Mouse (Mus musculus): ENCODE measurements at regions not wholly inside any gene's neighbourhood (a gene's known extent, or its start where the extent isn't known, plus 50 kb on each side); places are given as distances from the start of the nearest gene placed in this dataset.

GRCm38 (mm10) chr11:19073265-19073664, 54.5 kb upstream of the Meis1 start:
- Histone ChIP-seq H3K4me3 (no peak overlapping the region), H3K4me1 (no peaks in the 10 kb centered on the region), H3K27me3 (replicated peaks) (no peaks in the 10 kb centered on the region), H3K36me3 (replicated peaks) (no peaks in the 10 kb centered on the region), H3K27ac (no peak overlapping the region), H3K9me3 (no peaks in the 10 kb centered on the region), H3K9ac (no peak overlapping the region), H3K4me2 (no peak overlapping the region)
- 27% methylated on average over 5 of the region's 5 CpGs for WGBS
- ATAC-seq (replicated peaks) = 0 out of 2 replicates have a peak, but pooled peaks have one; percentile 14

- H3K9ac ChIP-seq = no peak overlapping the region
- no peak overlapping the region for H3K27ac ChIP-seq
- WGBS = 16% methylated on average over 11 of the region's 11 CpGs
- no peaks in the 10 kb centered on the region for H3K9me3 ChIP-seq
- H3K36me3 ChIP-seq (replicated peaks) = no peaks in the 10 kb centered on the region
- H3K4me3 ChIP-seq = no peak overlapping the region
- no peaks in the 10 kb centered on the region for H3K27me3 ChIP-seq (replicated peaks)
- no peaks in the 10 kb centered on the region for H3K4me1 ChIP-seq
- peak; percentile 72 for ATAC-seq (replicated peaks)
- H3K4me2 ChIP-seq = no peak overlapping the region
Observed at GRCm38 (mm10) chr11:19073887-19074564, 55.2 kb upstream of the Meis1 start.

GRCm38 (mm10) chr11:19091101-19091857, 72.5 kb upstream of the Meis1 start:
- H3K4me3 ChIP-seq = no peak overlapping the region
- no peaks in the 10 kb centered on the region for H3K36me3 ChIP-seq (replicated peaks)
- 71% methylated on average over 15 of the region's 15 CpGs for WGBS
- H3K9ac ChIP-seq = no peak overlapping the region
- H3K9me3 ChIP-seq = no peaks in the 10 kb centered on the region
- H3K27ac ChIP-seq = no peak overlapping the region
- H3K27me3 ChIP-seq (replicated peaks) = peaks cover 4% of the 10 kb centered on the region; the same call in 1 of the 2 replicates
- H3K4me1 ChIP-seq = 0 out of 2 replicates have a peak, but pooled peaks cover 4% of the 10 kb centered on the region
- no peak overlapping the region for H3K4me2 ChIP-seq
- no peak for ATAC-seq (replicated peaks)

- Histone ChIP-seq H3K4me1 (0 out of 2 replicates have a peak, but pooled peaks cover 4% of the 10 kb centered on the region), H3K27ac (no peak overlapping the region), H3K9ac (no peak overlapping the region), H3K4me2 (no peak overlapping the region), H3K4me3 (no peak overlapping the region), H3K9me3 (no peaks in the 10 kb centered on the region), H3K27me3 (replicated peaks) (peaks cover 7% of the 10 kb centered on the region; the same call in 1 of the 2 replicates), H3K36me3 (replicated peaks) (no peaks in the 10 kb centered on the region)
- WGBS = 20% methylated on average over 9 of the region's 9 CpGs
- ATAC-seq (replicated peaks) = peak; percentile 54; the same call in 1 of the 2 replicates
Observed at GRCm38 (mm10) chr11:19092967-19093745, 74.4 kb upstream of the Meis1 start.

- ATAC-seq (replicated peaks) = no peak; the same call in 1 of the 2 replicates
- Histone ChIP-seq H3K4me3 (no peak overlapping the region), H3K4me2 (no peak overlapping the region), H3K9me3 (no peaks in the 10 kb centered on the region), H3K36me3 (replicated peaks) (no peaks in the 10 kb centered on the region), H3K27ac (no peak overlapping the region), H3K9ac (no peak overlapping the region), H3K27me3 (replicated peaks) (peaks cover 7% of the 10 kb centered on the region; the same call in 1 of the 2 replicates), H3K4me1 (0 out of 2 replicates have a peak, but pooled peaks cover 4% of the 10 kb centered on the region)
- WGBS = 14% methylated on average over 4 of the region's 4 CpGs
Observed at GRCm38 (mm10) chr11:19093749-19094148, 75.0 kb upstream of the Meis1 start.

- Histone ChIP-seq H3K4me3 (no peak overlapping the region), H3K4me2 (no peak overlapping the region), H3K9ac (no peak overlapping the region), H3K27me3 (replicated peaks) (peaks cover 7% of the 10 kb centered on the region; the same call in 1 of the 2 replicates), H3K36me3 (replicated peaks) (no peaks in the 10 kb centered on the region), H3K4me1 (0 out of 2 replicates have a peak, but pooled peaks cover 4% of the 10 kb centered on the region), H3K9me3 (no peaks in the 10 kb centered on the region), H3K27ac (no peak overlapping the region)
- WGBS = 54% methylated on average over 14 of the region's 14 CpGs
- ATAC-seq (replicated peaks) = peak; percentile 60; the same call in 1 of the 2 replicates
Observed at GRCm38 (mm10) chr11:19094183-19094582, 75.4 kb upstream of the Meis1 start.

- Histone ChIP-seq H3K9me3 (no peaks in the 10 kb centered on the region), H3K4me2 (no peak overlapping the region), H3K4me1 (no peaks in the 10 kb centered on the region; the same call in 1 of the 2 replicates), H3K4me3 (no peak overlapping the region), H3K27ac (no peak overlapping the region), H3K9ac (no peak overlapping the region), H3K36me3 (replicated peaks) (no peaks in the 10 kb centered on the region), H3K27me3 (replicated peaks) (no peaks in the 10 kb centered on the region; the same call in 1 of the 2 replicates)
- 34% methylated on average over 7 of the region's 7 CpGs for WGBS
- no peak for ATAC-seq (replicated peaks)
Observed at GRCm38 (mm10) chr11:19102981-19103568, 84.3 kb upstream of the Meis1 start.

GRCm38 (mm10) chr11:19107180-19107579, 88.4 kb upstream of the Meis1 start:
- ATAC-seq (replicated peaks) = no peak
- WGBS = 23% methylated on average over 6 of the region's 6 CpGs
- no peaks in the 10 kb centered on the region; the same call in 1 of the 2 replicates for H3K4me1 ChIP-seq
- H3K9ac ChIP-seq = no peak overlapping the region
- no peak overlapping the region for H3K4me2 ChIP-seq
- H3K27me3 ChIP-seq (replicated peaks) = peaks cover 2% of the 10 kb centered on the region; the same call in 1 of the 2 replicates
- no peaks in the 10 kb centered on the region for H3K9me3 ChIP-seq
- H3K36me3 ChIP-seq (replicated peaks) = no peaks in the 10 kb centered on the region
- no peak overlapping the region for H3K27ac ChIP-seq
- H3K4me3 ChIP-seq = no peak overlapping the region

GRCm38 (mm10) chr11:19109055-19109454, 90.3 kb upstream of the Meis1 start:
- Histone ChIP-seq H3K4me3 (no peak overlapping the region), H3K36me3 (replicated peaks) (no peaks in the 10 kb centered on the region), H3K27ac (no peak overlapping the region), H3K4me2 (no peak overlapping the region), H3K4me1 (no peaks in the 10 kb centered on the region), H3K27me3 (replicated peaks) (0 out of 2 replicates have a peak, but pooled peaks cover 2% of the 10 kb centered on the region), H3K9me3 (no peaks in the 10 kb centered on the region), H3K9ac (no peak overlapping the region)
- 46% methylated on average over 4 of the region's 4 CpGs for WGBS
- no peak for ATAC-seq (replicated peaks)

GRCm38 (mm10) chr11:19111916-19112575, 93.3 kb upstream of the Meis1 start:
- H3K9ac ChIP-seq = no peak overlapping the region
- H3K4me1 ChIP-seq = 0 out of 2 replicates have a peak, but pooled peaks cover 1% of the 10 kb centered on the region
- WGBS = 56% methylated on average over 7 of the region's 7 CpGs
- no peak overlapping the region for H3K4me3 ChIP-seq
- no peaks in the 10 kb centered on the region for H3K9me3 ChIP-seq
- peak; percentile 63; the same call in 1 of the 2 replicates for ATAC-seq (replicated peaks)
- H3K27me3 ChIP-seq (replicated peaks) = 0 out of 2 replicates have a peak, but pooled peaks cover 2% of the 10 kb centered on the region
- H3K27ac ChIP-seq = no peak overlapping the region
- H3K4me2 ChIP-seq = no peak overlapping the region
- H3K36me3 ChIP-seq (replicated peaks) = no peaks in the 10 kb centered on the region

- H3K4me2 ChIP-seq = no peak overlapping the region
- no peaks in the 10 kb centered on the region for H3K36me3 ChIP-seq (replicated peaks)
- 71% methylated on average over 2 of the region's 2 CpGs for WGBS
- no peak overlapping the region for H3K4me3 ChIP-seq
- H3K4me1 ChIP-seq = 0 out of 2 replicates have a peak, but pooled peaks cover 9% of the 10 kb centered on the region
- ATAC-seq (replicated peaks) = no peak
- H3K9ac ChIP-seq = no peak overlapping the region
- H3K9me3 ChIP-seq = no peaks in the 10 kb centered on the region
- no peak overlapping the region for H3K27ac ChIP-seq
- 0 out of 2 replicates have a peak, but pooled peaks cover 4% of the 10 kb centered on the region for H3K27me3 ChIP-seq (replicated peaks)
Observed at GRCm38 (mm10) chr11:19117121-19117520, 98.3 kb upstream of the Meis1 start.
